ENCODE assay signal across 13 mouse cellular contexts in the genomic region with DNA sequence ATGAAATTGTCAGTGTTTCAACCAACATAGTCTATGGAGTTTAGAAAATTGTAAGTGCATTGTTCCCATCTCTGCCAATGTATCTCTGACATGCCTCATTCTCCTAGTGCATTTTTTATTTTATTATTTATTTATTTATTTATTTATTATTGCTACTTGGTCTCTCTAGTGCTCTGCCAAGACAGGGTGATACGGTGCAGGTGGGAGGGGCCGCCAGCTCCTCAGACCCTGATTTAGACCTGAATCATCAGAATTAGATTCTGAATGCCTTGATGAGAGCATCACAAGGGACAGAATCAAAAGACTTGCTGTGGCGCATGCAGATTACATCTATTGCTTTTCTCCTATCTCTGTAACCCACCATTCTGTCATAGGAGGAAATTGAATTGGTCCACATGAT.
"Had no signal": no experiment of that assay in that cellular context is flagged by ENCODE, and none has a peak within 500 bp of the region (broad histone marks: within the 10 kb centered on the region; RNA-seq: fewer than 3 reads in every experiment).

No protein-coding gene starts in this region.

- H3K27ac ChIP-seq: left cerebral cortex, adult 2 months; liver, embryonic 13.5 days; neural tube, embryonic 12.5 days had no signal

- H3K4me3 ChIP-seq: left cerebral cortex, adult 2 months; liver, embryonic 13.5 days; neural tube, embryonic 12.5 days had no signal

- H3K4me1 ChIP-seq: liver, embryonic 13.5 days; neural tube, embryonic 12.5 days had no signal

- H3K9ac ChIP-seq: liver, embryonic 13.5 days; neural tube, embryonic 12.5 days had no signal

- H3K36me3 ChIP-seq: liver, embryonic 13.5 days; neural tube, embryonic 12.5 days had no signal

- H3K4me2 ChIP-seq: liver, embryonic 13.5 days; neural tube, embryonic 12.5 days had no signal

- H3K27me3 ChIP-seq: liver, embryonic 13.5 days; neural tube, embryonic 12.5 days had no signal

- ATAC-seq: intestine, postnatal 0 days had no signal

- DNase-seq: kidney, adult 2 months; kidney, postnatal 10 days; kidney, postnatal 36 days; layer of hippocampus, postnatal 36 days; liver, embryonic 13.5 days; lung, adult 2 months; lung, postnatal 14 days; lung, postnatal 4 days; thymus, adult 18-20 months; thymus, postnatal 36 days had no signal
